7 mouse cellular contexts compared by ENCODE assay signal in genomic region chr8:54493915-54494314, GRCm38 (mm10). TPM values are rescaled to one million over a fixed set of nuclear protein-coding genes. Genes with fewer than 3 reads are reported as not detected.
"Had no signal": no experiment of that assay in that cellular context is flagged by ENCODE, and none has a peak within 500 bp of the region (broad histone marks: within the 10 kb centered on the region; RNA-seq: fewer than 3 reads in every experiment).

No protein-coding gene starts in this region.

- H3K9me3 ChIP-seq: liver, embryonic 13.5 days; neural tube, embryonic 12.5 days; neural tube, embryonic 15.5 days had no signal

- H3K27ac ChIP-seq: liver, embryonic 13.5 days; neural tube, embryonic 12.5 days; neural tube, embryonic 15.5 days had no signal

- H3K9ac ChIP-seq: liver, embryonic 13.5 days; neural tube, embryonic 12.5 days; neural tube, embryonic 15.5 days had no signal

- H3K4me1 ChIP-seq: liver, embryonic 13.5 days; neural tube, embryonic 12.5 days had no signal

- H3K27me3 ChIP-seq: liver, embryonic 13.5 days; neural tube, embryonic 12.5 days; neural tube, embryonic 15.5 days had no signal

- H3K4me3 ChIP-seq: liver, embryonic 13.5 days; neural tube, embryonic 12.5 days; neural tube, embryonic 15.5 days had no signal

- H3K36me3 ChIP-seq: liver, embryonic 13.5 days; neural tube, embryonic 12.5 days; neural tube, embryonic 15.5 days had no signal

- DNase-seq: kidney, adult 18-20 months; liver, embryonic 13.5 days; lung, adult 2 months; thymus, adult 18-20 months had no signal

RNA-seq across cellular contexts. Expression of gene Asb5, which starts 35.5 kb away (rescaled TPM):
- total RNA-seq: megakaryocyte-erythroid progenitor cell, adult 5-6 weeks had no signal
